Mouse (Mus musculus) bone marrow, adult 2 months (tissue): ENCODE results near the gene Pla2g4d. TPM values are rescaled to one million over a fixed set of nuclear protein-coding genes. Genes with fewer than 3 reads are reported as not detected.
"Not testable (repeated sequence)": the region's sequence is repeated elsewhere in the genome, so short reads cannot be mapped to it uniquely, and the experiment has no call there.

ENCODE experiments used
- H3K27ac ChIP-seq: fragments of 200-500 bp; 2 replicates; pipeline ENCODE4 v1.5.1; 2012; ENCODE audit warnings: low read depth, mild to moderate bottlenecking, control low read depth, inconsistent platforms, low read length; ENCODE audit not compliant: control insufficient read depth, poor library complexity, insufficient read depth
- H3K4me1 ChIP-seq: fragments of 200-500 bp; 2 replicates; pipeline ENCODE4 v1.6.1; 2011; ENCODE audit warnings: low read length; ENCODE audit not compliant: control insufficient read depth, insufficient read depth
- H3K4me3 ChIP-seq: fragments of 200-500 bp; replicated peaks from 2 replicates; pipeline ENCODE3; 2011; ENCODE audit warnings: mild to moderate bottlenecking, low read depth, low read length, control low read depth; ENCODE audit not compliant: control insufficient read depth
- CTCF ChIP-seq: fragments of 200-500 bp; IDR thresholded peaks from 2 replicates; pipeline ENCODE4 v1.5.1; 2011; ENCODE audit warnings: low read length, control low read depth; ENCODE audit not compliant: control insufficient read depth, insufficient read depth
- POLR2A ChIP-seq: fragments of 200-500 bp; IDR thresholded peaks from 2 replicates; pipeline ENCODE4 v1.6.1; 2011; ENCODE audit warnings: low read depth, mild to moderate bottlenecking, control low read depth, low read length, borderline replicate concordance; ENCODE audit not compliant: control insufficient read depth
- WGBS: fragments of 180-500 bp; shearing (Covaris S2); methylation state at CpG from one replicate; pipeline ENCODE4 v1.1.7; 2018; 5-methylcytosine and 5-hydroxymethylcytosine counted together
- polyA plus RNA-seq: library from polyadenylated mRNA; stranded (reverse); fragments of >200 nt; gene quantifications from 2 replicates; pipeline ENCODE4 v1.2.4, GENCODE M21; 2011; ENCODE audit warnings: low replicate concordance; ENCODE audit not compliant: missing spikeins, insufficient read depth, insufficient read length

Gene Pla2g4d
- polyA plus RNA-seq, 1 experiment = not detected

GRCm38 (mm10) chr2:120245421-120246016 is 43.5 kb downstream of the Pla2g4d start:
- Histone ChIP-seq H3K4me1 (no peaks in the 10 kb centered on the region), H3K27ac (no peak overlapping the region), H3K4me3 (no peak overlapping the region)
- 13% methylated on average over 9 of the region's 9 CpGs for WGBS
- TF ChIP-seq CTCF (no peak), POLR2A (no peak)

- no peaks in the 10 kb centered on the region for H3K4me1 ChIP-seq
- 6% methylated on average over 27 of the region's 27 CpGs for WGBS
- H3K4me3 ChIP-seq = no peak within 1 kb of the TSS
- TF ChIP-seq CTCF (no peak), POLR2A (no peak)
- H3K27ac ChIP-seq = no peak within 1 kb of the TSS
These were observed 44.1 kb downstream of the Pla2g4d start, which contains the start of gene Pla2g4e for GRCm38 (mm10) chr2:120244679-120245420. Gene Pla2g4e, minus strand, starts transcription at chr2:120245335.

GRCm38 (mm10) chr2:120243995-120244394 is 45.0 kb downstream of the Pla2g4d start:
- WGBS = 83% methylated on average over 2 of the region's 2 CpGs
- no peak for TF ChIP-seq POLR2A
- TF ChIP-seq CTCF = no peak

GRCm38 (mm10) chr2:120242791-120243467 is 46.1 kb downstream of the Pla2g4d start:
- H3K4me1 ChIP-seq = no peaks in the 10 kb centered on the region
- WGBS = 67% methylated on average over 5 of the region's 5 CpGs
- H3K27ac ChIP-seq = no peak overlapping the region
- TF ChIP-seq CTCF (no peak), POLR2A (no peak)
- no peak overlapping the region for H3K4me3 ChIP-seq

More at GRCm38 (mm10) chr2:120243995-120244394, 45.0 kb downstream of the Pla2g4d start:
- Histone ChIP-seq H3K4me1 (no peaks in the 10 kb centered on the region), H3K4me3 (no peak overlapping the region), H3K27ac (no peak overlapping the region)

- not testable (repeated sequence) for H3K4me1 ChIP-seq, H3K27ac ChIP-seq, H3K4me3 ChIP-seq
- WGBS = 64% methylated on average over 9 of the region's 9 CpGs
These were observed 50.3 kb downstream of the Pla2g4d start for GRCm38 (mm10) chr2:120238733-120239132.

- no peaks in the 10 kb centered on the region for H3K4me1 ChIP-seq
- WGBS = 65% methylated on average over 5 of the region's 5 CpGs
- H3K27ac ChIP-seq = no peak overlapping the region
- TF ChIP-seq CTCF (no peak), POLR2A (no peak)
- H3K4me3 ChIP-seq = no peak overlapping the region
These were observed 51.2 kb downstream of the Pla2g4d start for GRCm38 (mm10) chr2:120237784-120238183.

- no peaks in the 10 kb centered on the region for H3K4me1 ChIP-seq
- no peak overlapping the region for H3K4me3 ChIP-seq
- H3K27ac ChIP-seq = no peak overlapping the region
- 68% methylated on average over 3 of the region's 3 CpGs for WGBS
- TF ChIP-seq POLR2A (no peak), CTCF (no peak)
These were observed 52.9 kb downstream of the Pla2g4d start for GRCm38 (mm10) chr2:120235947-120236640.

- WGBS = 68% methylated on average over 3 of the region's 3 CpGs
- TF ChIP-seq CTCF = no peak
- no peak for TF ChIP-seq POLR2A
- no peak overlapping the region for H3K4me3 ChIP-seq
- H3K4me1 ChIP-seq = no peaks in the 10 kb centered on the region
- H3K27ac ChIP-seq = no peak overlapping the region
These were observed 53.6 kb downstream of the Pla2g4d start for GRCm38 (mm10) chr2:120235381-120235780.
